Mouse (Mus musculus): ENCODE measurements around the gene Rack1. TPM values are rescaled to one million over a fixed set of nuclear protein-coding genes. Genes with fewer than 3 reads are reported as not detected.
"Not testable (repeated sequence)": the region's sequence is repeated elsewhere in the genome, so short reads cannot be mapped to it uniquely, and the experiment has no call there.

The Rack1 gene
- total RNA-seq, 1 experiment, result 3,112 TPM

- no peak for DNase-seq (ENCODE audit: low read depth, low spot score)
- in situ Hi-C loops (cut with MboI; ENCODE audit: low sequenced_read_pairs in 2 of 2, unreplicated experiment in 2 of 2), result no loop called here
- Histone ChIP-seq H3K36me3 (ENCODE audit: control insufficient read depth, insufficient read depth, low read length, poor library complexity, severe bottlenecking) (peaks cover 2% of the 10 kb centered on the region; the same call in 1 of the 2 replicates), H3K4me1 (ENCODE audit: control insufficient read depth in 2 of 2, insufficient read depth in 2 of 2, low read length in 2 of 2, poor library complexity in 1 of 2) (peaks cover 3 to 4% of the 10 kb centered on the region in 2 experiments; a peak in 2 of 4 replicates), H3K4me3 (ENCODE audit: insufficient read depth in 1 of 2, low read depth in 1 of 2, low read length in 2 of 2, poor library complexity in 1 of 2, severe bottlenecking in 1 of 2) (no peak overlapping the region), H3K9ac (ENCODE audit: insufficient read depth, low read depth, low read length, poor library complexity, severe bottlenecking) (no peak overlapping the region), H3K9me3 (ENCODE audit: control insufficient read depth, insufficient read depth, low read depth, low read length) (no peaks in the 10 kb centered on the region), H3K27ac (ENCODE audit: insufficient read depth, low read depth, low read length, poor library complexity, severe bottlenecking) (0 out of 2 replicates have a peak overlapping the region, but pooled peaks have one; percentile 6)
- TF ChIP-seq ZNF384 (IDR thresholded peaks at IDR 0.05; ENCODE audit: low read depth, low read length) (no peak), MAFK (IDR thresholded peaks at IDR 0.05; ENCODE audit: insufficient read depth, low read depth, low read length) (no peak), CHD2 (IDR thresholded peaks at IDR 0.05; ENCODE audit: low read depth, low read length) (no peak), HCFC1 (IDR thresholded peaks at IDR 0.05; ENCODE audit: borderline replicate concordance, insufficient read depth, low read length) (no peak), ZC3H11A (IDR thresholded peaks at IDR 0.05; ENCODE audit: borderline replicate concordance, low read depth, low read length) (no peak)
Measured at GRCm38 (mm10) chr11:48790946-48791345, 9.2 kb upstream of the Rack1 start.

GRCm38 (mm10) chr11:48791894-48792293 is 8.2 kb upstream of the Rack1 start:
- H3K4me1 ChIP-seq (ENCODE audit: control insufficient read depth in 2 of 2, insufficient read depth in 2 of 2, low read length in 2 of 2, poor library complexity in 1 of 2); H3K27ac ChIP-seq (ENCODE audit: insufficient read depth, low read depth, low read length, poor library complexity, severe bottlenecking); H3K9ac ChIP-seq (ENCODE audit: insufficient read depth, low read depth, low read length, poor library complexity, severe bottlenecking); H3K36me3 ChIP-seq (ENCODE audit: control insufficient read depth, insufficient read depth, low read length, poor library complexity, severe bottlenecking); H3K4me3 ChIP-seq (ENCODE audit: insufficient read depth in 1 of 2, low read depth in 1 of 2, low read length in 2 of 2, poor library complexity in 1 of 2, severe bottlenecking in 1 of 2); DNase-seq (ENCODE audit: low read depth, low spot score); in situ Hi-C loops (cut with MboI; ENCODE audit: low sequenced_read_pairs in 2 of 2, unreplicated experiment in 2 of 2); H3K9me3 ChIP-seq (ENCODE audit: control insufficient read depth, insufficient read depth, low read depth, low read length): not testable (repeated sequence)

GRCm38 (mm10) chr11:48793184-48793583 is 6.9 kb upstream of the Rack1 start:
- H3K9me3 ChIP-seq (ENCODE audit: control insufficient read depth, insufficient read depth, low read depth, low read length), result no peaks in the 10 kb centered on the region
- H3K36me3 ChIP-seq (ENCODE audit: control insufficient read depth, insufficient read depth, low read length, poor library complexity, severe bottlenecking), result peaks cover 2% of the 10 kb centered on the region; the same call in 1 of the 2 replicates
- H3K4me3 ChIP-seq (ENCODE audit: insufficient read depth in 1 of 2, low read depth in 1 of 2, low read length in 2 of 2, poor library complexity in 1 of 2, severe bottlenecking in 1 of 2), result no peak overlapping the region
- TF ChIP-seq MAFK (IDR thresholded peaks at IDR 0.05; ENCODE audit: insufficient read depth, low read depth, low read length), result no peak
- no peak for TF ChIP-seq ZNF384 (IDR thresholded peaks at IDR 0.05; ENCODE audit: low read depth, low read length)
- no peak for TF ChIP-seq HCFC1 (IDR thresholded peaks at IDR 0.05; ENCODE audit: borderline replicate concordance, insufficient read depth, low read length)
- TF ChIP-seq CHD2 (IDR thresholded peaks at IDR 0.05; ENCODE audit: low read depth, low read length), result no peak
- TF ChIP-seq ZC3H11A (IDR thresholded peaks at IDR 0.05; ENCODE audit: borderline replicate concordance, low read depth, low read length), result no peak
- no peak overlapping the region for H3K27ac ChIP-seq (ENCODE audit: insufficient read depth, low read depth, low read length, poor library complexity, severe bottlenecking)
- H3K9ac ChIP-seq (ENCODE audit: insufficient read depth, low read depth, low read length, poor library complexity, severe bottlenecking), result no peak overlapping the region
- peaks cover 3 to 4% of the 10 kb centered on the region in 2 experiments; a peak in 2 of 4 replicates for H3K4me1 ChIP-seq (ENCODE audit: control insufficient read depth in 2 of 2, insufficient read depth in 2 of 2, low read length in 2 of 2, poor library complexity in 1 of 2)
- in situ Hi-C loops (cut with MboI; ENCODE audit: low sequenced_read_pairs in 2 of 2, unreplicated experiment in 2 of 2), result no loop called here
- no peak for DNase-seq (ENCODE audit: low read depth, low spot score)

GRCm38 (mm10) chr11:48795221-48795620 is 4.9 kb upstream of the Rack1 start:
- Histone ChIP-seq H3K9ac (ENCODE audit: insufficient read depth, low read depth, low read length, poor library complexity, severe bottlenecking) (no peak overlapping the region), H3K4me1 (ENCODE audit: control insufficient read depth in 2 of 2, insufficient read depth in 2 of 2, low read length in 2 of 2, poor library complexity in 1 of 2) (peaks cover 3 to 4% of the 10 kb centered on the region in 2 experiments; a peak in 2 of 4 replicates), H3K9me3 (ENCODE audit: control insufficient read depth, insufficient read depth, low read depth, low read length) (no peaks in the 10 kb centered on the region), H3K27ac (ENCODE audit: insufficient read depth, low read depth, low read length, poor library complexity, severe bottlenecking) (no peak overlapping the region), H3K36me3 (ENCODE audit: control insufficient read depth, insufficient read depth, low read length, poor library complexity, severe bottlenecking) (peaks cover 2% of the 10 kb centered on the region; the same call in 1 of the 2 replicates), H3K4me3 (ENCODE audit: insufficient read depth in 1 of 2, low read depth in 1 of 2, low read length in 2 of 2, poor library complexity in 1 of 2, severe bottlenecking in 1 of 2) (no peak overlapping the region)
- no peak for DNase-seq (ENCODE audit: low read depth, low spot score)
- in situ Hi-C loops (cut with MboI; ENCODE audit: low sequenced_read_pairs in 2 of 2, unreplicated experiment in 2 of 2), result no loop called here
- TF ChIP-seq CHD2 (IDR thresholded peaks at IDR 0.05; ENCODE audit: low read depth, low read length) (no peak), HCFC1 (IDR thresholded peaks at IDR 0.05; ENCODE audit: borderline replicate concordance, insufficient read depth, low read length) (no peak)

- no peak overlapping the region for H3K27ac ChIP-seq (ENCODE audit: insufficient read depth, low read depth, low read length, poor library complexity, severe bottlenecking)
- no peak overlapping the region for H3K4me3 ChIP-seq (ENCODE audit: insufficient read depth in 1 of 2, low read depth in 1 of 2, low read length in 2 of 2, poor library complexity in 1 of 2, severe bottlenecking in 1 of 2)
- H3K9ac ChIP-seq (ENCODE audit: insufficient read depth, low read depth, low read length, poor library complexity, severe bottlenecking), result no peak overlapping the region
- peaks cover 0 to 3% of the 10 kb centered on the region in 2 experiments; a peak in 2 of 4 replicates for H3K4me1 ChIP-seq (ENCODE audit: control insufficient read depth in 2 of 2, insufficient read depth in 2 of 2, low read length in 2 of 2, poor library complexity in 1 of 2)
- no peak for TF ChIP-seq MAFK (IDR thresholded peaks at IDR 0.05; ENCODE audit: insufficient read depth, low read depth, low read length)
- no peak for TF ChIP-seq HCFC1 (IDR thresholded peaks at IDR 0.05; ENCODE audit: borderline replicate concordance, insufficient read depth, low read length)
- no peak for TF ChIP-seq CHD2 (IDR thresholded peaks at IDR 0.05; ENCODE audit: low read depth, low read length)
- no peak for TF ChIP-seq ZC3H11A (IDR thresholded peaks at IDR 0.05; ENCODE audit: borderline replicate concordance, low read depth, low read length)
- no peak for TF ChIP-seq ZNF384 (IDR thresholded peaks at IDR 0.05; ENCODE audit: low read depth, low read length)
- in situ Hi-C loops (cut with MboI; ENCODE audit: low sequenced_read_pairs in 2 of 2, unreplicated experiment in 2 of 2), result no loop called here
- H3K36me3 ChIP-seq (ENCODE audit: control insufficient read depth, insufficient read depth, low read length, poor library complexity, severe bottlenecking), result peaks cover 11% of the 10 kb centered on the region
- H3K9me3 ChIP-seq (ENCODE audit: control insufficient read depth, insufficient read depth, low read depth, low read length), result no peaks in the 10 kb centered on the region
- DNase-seq (ENCODE audit: low read depth, low spot score), result no peak
Measured at GRCm38 (mm10) chr11:48796290-48796689, 3.8 kb upstream of the Rack1 start.

Data from ES-E14 (cell line).